Mouse (Mus musculus) pancreas, adult 10 weeks (tissue): ENCODE data around the gene Ufl1. TPM values are rescaled to one million over a fixed set of nuclear protein-coding genes. Genes with fewer than 3 reads are reported as not detected.

ENCODE experiments used
- polyA plus RNA-seq: library from polyadenylated mRNA; stranded (reverse); fragments of 350-450 nt; fragmentation: Illumina TruSeq; extraction: RNeasy Lipid Tissue Mini Kit (QIAGEN cat#74804); gene quantifications from one replicate; pipeline ENCODE4 v1.2.3, GENCODE M21; 2015; ENCODE audit warnings: low read depth, low replicate concordance; ENCODE audit not compliant: insufficient read depth

Ufl1 gene
- 14.1 TPM for polyA plus RNA-seq

DNA sequence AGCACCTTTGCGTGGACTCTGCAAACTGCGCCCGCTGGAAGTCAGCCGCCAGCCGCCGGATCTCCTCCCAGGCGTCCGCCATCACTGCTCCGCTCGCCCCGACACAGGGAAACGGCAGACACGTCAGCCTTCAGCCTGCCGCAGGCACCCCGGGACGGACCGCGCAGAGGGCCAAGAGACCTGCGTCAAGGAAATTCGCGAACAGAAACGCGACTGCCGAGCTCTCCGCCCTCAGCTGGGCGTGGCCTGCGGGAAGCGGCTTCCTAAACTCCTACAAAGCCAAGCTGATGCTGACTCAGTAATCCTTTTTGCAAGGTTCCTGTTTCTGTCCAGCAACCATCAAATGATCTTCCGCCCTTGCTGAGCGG, at the start of gene Ufl1:
Gene Ufl1, minus strand, starts transcription at position 151 of the 368 bp plus-strand sequence.

DNA sequence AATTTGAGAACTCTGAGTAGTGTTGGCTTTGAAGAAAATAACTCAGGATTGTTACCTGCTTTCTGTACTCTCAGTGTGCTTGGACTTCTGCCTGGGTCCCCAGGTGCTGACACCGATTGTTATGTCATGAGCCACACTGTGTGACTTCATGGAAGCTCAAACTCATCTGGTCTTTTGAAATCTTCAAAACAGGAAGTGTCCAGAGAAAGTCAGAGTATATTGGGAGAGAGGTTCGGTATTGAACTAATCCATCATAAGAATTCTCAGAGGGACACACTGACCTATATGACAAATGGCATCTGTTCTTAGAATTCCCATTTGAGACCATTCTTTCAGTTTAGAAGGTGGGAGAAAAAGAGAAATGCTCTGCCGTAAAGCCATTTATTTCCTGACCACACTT, 38.8 kb downstream of the Ufl1 start, which contains the start of gene Fhl5:
Gene Fhl5, minus strand, starts transcription at position 101 of the 400 bp plus-strand sequence.

Other genes starting within 250 kb of the Ufl1 start
- 1.6 TPM for gene Fhl5, start 38.9 kb downstream of the Ufl1 start, polyA plus RNA-seq